Mouse (Mus musculus) forebrain, embryonic 13.5 days (tissue): ENCODE data around the gene Sdc4. TPM values are rescaled to one million over a fixed set of nuclear protein-coding genes. Genes with fewer than 3 reads are reported as not detected.

Experiments
- ATAC-seq: fragments of 200-750 bp; cut with Nextera tagmentation; 2 replicates; pipeline ENCODE4 v1.8.0; 2017
- H3K27ac ChIP-seq: fragments of 300-500 bp; sonication (generic); 2 replicates; pipeline ENCODE4 v1.5.1; 2015; ENCODE audit warnings: inconsistent platforms, mild to moderate bottlenecking, moderate library complexity
- H3K27me3 ChIP-seq: fragments of 300-500 bp; sonication (generic); 2 replicates; pipeline ENCODE4 v1.6.1; 2015; ENCODE audit warnings: mild to moderate bottlenecking, inconsistent platforms
- H3K36me3 ChIP-seq: fragments of 300-500 bp; sonication (generic); 2 replicates; pipeline ENCODE4 v1.6.1; 2015; ENCODE audit warnings: mild to moderate bottlenecking, inconsistent platforms; ENCODE audit not compliant: poor library complexity, severe bottlenecking
- H3K4me1 ChIP-seq: fragments of 300-500 bp; sonication (generic); 2 replicates; pipeline ENCODE4 v1.6.1; 2015; ENCODE audit warnings: inconsistent platforms
- H3K4me2 ChIP-seq: fragments of 300-500 bp; sonication (generic); 2 replicates; pipeline ENCODE4 v1.6.1; 2015; ENCODE audit warnings: inconsistent platforms, mild to moderate bottlenecking, moderate library complexity
- H3K4me3 ChIP-seq: fragments of 300-500 bp; sonication (generic); 2 replicates; pipeline ENCODE4 v1.5.1; 2015; ENCODE audit warnings: mild to moderate bottlenecking, inconsistent platforms
- H3K9ac ChIP-seq: fragments of 300-500 bp; sonication (generic); 2 replicates; pipeline ENCODE4 v1.6.1; 2015; ENCODE audit warnings: mild to moderate bottlenecking, inconsistent platforms
- H3K9me3 ChIP-seq: fragments of 300-500 bp; sonication (generic); replicated peaks from 2 replicates; pipeline ENCODE4 v1.6.1; 2016; ENCODE audit warnings: inconsistent platforms
- WGBS: fragments of 180-500 bp; shearing (Covaris S2); methylation state at CpG from one replicate; pipeline ENCODE4 v1.1.7; 2015; 5-methylcytosine and 5-hydroxymethylcytosine counted together
- polyA plus RNA-seq: library from polyadenylated mRNA; unstranded; fragments of >200 nt; fragmentation: Nextera tagmentation; extraction: Ambion mirVana; gene quantifications from 2 replicates; pipeline ENCODE4 v1.2.1, GENCODE M21; 2015

Gene Sdc4
- polyA plus RNA-seq, 1 experiment from 2014 or later = 7.9 TPM

- 76% methylated on average over 3 of the region's 3 CpGs for WGBS
- no peak overlapping the region for H3K4me3 ChIP-seq
Measured at GRCm38 (mm10) chr2:164446086-164446469, 2.4 kb upstream of the Sdc4 start.

GRCm38 (mm10) chr2:164445399-164446085 is 1.9 kb upstream of the Sdc4 start:
- WGBS = 88% methylated on average over 3 of the region's 3 CpGs
- H3K27me3 ChIP-seq = peaks cover 14% of the 10 kb centered on the region
- no peaks in the 10 kb centered on the region for H3K9me3 ChIP-seq
- no peak overlapping the region for H3K9ac ChIP-seq
- H3K4me3 ChIP-seq = no peak overlapping the region
- no peak overlapping the region for H3K27ac ChIP-seq
- no peak for ATAC-seq
- no peak overlapping the region for H3K4me2 ChIP-seq
- peaks cover 27% of the 10 kb centered on the region for H3K4me1 ChIP-seq
- no peaks in the 10 kb centered on the region for H3K36me3 ChIP-seq

More at GRCm38 (mm10) chr2:164446086-164446469, 2.4 kb upstream of the Sdc4 start:
- Histone ChIP-seq H3K4me2 (no peak overlapping the region), H3K27me3 (peaks cover 12% of the 10 kb centered on the region), H3K36me3 (no peaks in the 10 kb centered on the region), H3K27ac (no peak overlapping the region), H3K4me1 (peaks cover 27% of the 10 kb centered on the region), H3K9ac (no peak overlapping the region), H3K9me3 (no peaks in the 10 kb centered on the region)
- ATAC-seq = no peak

GRCm38 (mm10) chr2:164444701-164445100 is 1.0 kb upstream of the Sdc4 start:
- ATAC-seq = no peak
- H3K27me3 ChIP-seq = peaks cover 14% of the 10 kb centered on the region
- H3K9me3 ChIP-seq = no peaks in the 10 kb centered on the region
- 87% methylated on average over 2 of the region's 2 CpGs for WGBS
- H3K36me3 ChIP-seq = no peaks in the 10 kb centered on the region
- no peak overlapping the region for H3K27ac ChIP-seq
- H3K4me2 ChIP-seq = no peak overlapping the region
- no peak overlapping the region for H3K9ac ChIP-seq
- no peak overlapping the region for H3K4me3 ChIP-seq
- H3K4me1 ChIP-seq = peaks cover 27% of the 10 kb centered on the region

- Histone ChIP-seq H3K9ac (peak overlapping the region; percentile 68), H3K27me3 (peaks cover 14% of the 10 kb centered on the region), H3K4me2 (peak overlapping the region; percentile 93), H3K36me3 (no peaks in the 10 kb centered on the region), H3K9me3 (no peaks in the 10 kb centered on the region), H3K27ac (no peak overlapping the region), H3K4me3 (peak overlapping the region; percentile 51), H3K4me1 (peaks cover 27% of the 10 kb centered on the region)
- WGBS = 0% methylated on average over 26 of the region's 26 CpGs
- peak; percentile 95 for ATAC-seq
Measured at GRCm38 (mm10) chr2:164443051-164443437, 643 bp downstream of the Sdc4 start.

GRCm38 (mm10) chr2:164442315-164443050 is 1.2 kb downstream of the Sdc4 start:
- H3K36me3 ChIP-seq = no peaks in the 10 kb centered on the region
- ATAC-seq = peak; percentile 40; the same call in 1 of the 2 replicates
- H3K4me1 ChIP-seq = peaks cover 27% of the 10 kb centered on the region
- H3K27ac ChIP-seq = no peak overlapping the region
- H3K27me3 ChIP-seq = peaks cover 14% of the 10 kb centered on the region
- 3% methylated on average over 29 of the region's 29 CpGs for WGBS
- H3K9ac ChIP-seq = peak overlapping the region; percentile 68
- peak overlapping the region; percentile 51 for H3K4me3 ChIP-seq
- peak overlapping the region; percentile 93 for H3K4me2 ChIP-seq
- H3K9me3 ChIP-seq = no peaks in the 10 kb centered on the region

- H3K9me3 ChIP-seq = no peaks in the 10 kb centered on the region
- H3K4me1 ChIP-seq = peaks cover 27% of the 10 kb centered on the region
- H3K4me2 ChIP-seq = peak overlapping the region; percentile 93
- 36% methylated on average over 7 of the region's 7 CpGs for WGBS
- H3K36me3 ChIP-seq = no peaks in the 10 kb centered on the region
- no peak overlapping the region for H3K9ac ChIP-seq
- no peak for ATAC-seq
- no peak overlapping the region for H3K27ac ChIP-seq
- H3K27me3 ChIP-seq = peaks cover 14% of the 10 kb centered on the region
- H3K4me3 ChIP-seq = no peak overlapping the region
Measured at GRCm38 (mm10) chr2:164441731-164442130, 2.0 kb downstream of the Sdc4 start.

GRCm38 (mm10) chr2:164441155-164441554 is 2.5 kb downstream of the Sdc4 start:
- no peak overlapping the region for H3K9ac ChIP-seq
- H3K27me3 ChIP-seq = peaks cover 14% of the 10 kb centered on the region
- H3K4me3 ChIP-seq = no peak overlapping the region
- H3K4me1 ChIP-seq = peaks cover 27% of the 10 kb centered on the region
- 0 out of 2 replicates have a peak overlapping the region, but pooled peaks have one; percentile 4 for H3K4me2 ChIP-seq
- WGBS = 46% methylated on average over 8 of the region's 8 CpGs
- no peak overlapping the region for H3K27ac ChIP-seq
- no peaks in the 10 kb centered on the region for H3K36me3 ChIP-seq
- no peaks in the 10 kb centered on the region for H3K9me3 ChIP-seq
- ATAC-seq = no peak

GRCm38 (mm10) chr2:164440314-164440713 is 3.4 kb downstream of the Sdc4 start:
- H3K4me2 ChIP-seq = no peak overlapping the region
- H3K27ac ChIP-seq = no peak overlapping the region
- no peak overlapping the region for H3K4me3 ChIP-seq
- peaks cover 27% of the 10 kb centered on the region for H3K4me1 ChIP-seq
- no peak overlapping the region for H3K9ac ChIP-seq
- ATAC-seq = no peak
- no peaks in the 10 kb centered on the region for H3K9me3 ChIP-seq
- peaks cover 14% of the 10 kb centered on the region for H3K27me3 ChIP-seq
- no peaks in the 10 kb centered on the region for H3K36me3 ChIP-seq
- 77% methylated on average over 5 of the region's 5 CpGs for WGBS

- peaks cover 14% of the 10 kb centered on the region for H3K27me3 ChIP-seq
- ATAC-seq = no peak
- H3K27ac ChIP-seq = no peak overlapping the region
- whole genome bisulfite sequencing = 58% methylated on average over 3 of the region's 3 CpGs
- no peaks in the 10 kb centered on the region for H3K9me3 ChIP-seq
- peaks cover 27% of the 10 kb centered on the region for H3K4me1 ChIP-seq
- H3K4me2 ChIP-seq = no peak overlapping the region
- H3K4me3 ChIP-seq = no peak overlapping the region
- no peak overlapping the region for H3K9ac ChIP-seq
- H3K36me3 ChIP-seq = no peaks in the 10 kb centered on the region
Measured at GRCm38 (mm10) chr2:164439001-164439421, 4.7 kb downstream of the Sdc4 start.

GRCm38 (mm10) chr2:164438257-164438656 is 5.4 kb downstream of the Sdc4 start:
- H3K27me3 ChIP-seq = peaks cover 14% of the 10 kb centered on the region
- no peak for ATAC-seq
- no peak overlapping the region for H3K4me3 ChIP-seq
- peaks cover 22% of the 10 kb centered on the region for H3K4me1 ChIP-seq
- no peak overlapping the region for H3K9ac ChIP-seq
- no peaks in the 10 kb centered on the region for H3K36me3 ChIP-seq
- WGBS = 69% methylated on average over 8 of the region's 8 CpGs
- H3K9me3 ChIP-seq = no peaks in the 10 kb centered on the region
- no peak overlapping the region for H3K4me2 ChIP-seq
- no peak overlapping the region for H3K27ac ChIP-seq

- Histone ChIP-seq H3K27me3 (peaks cover 14% of the 10 kb centered on the region), H3K4me3 (no peak overlapping the region), H3K27ac (no peak overlapping the region), H3K9ac (no peak overlapping the region), H3K9me3 (no peaks in the 10 kb centered on the region), H3K4me1 (peaks cover 16% of the 10 kb centered on the region), H3K4me2 (no peak overlapping the region), H3K36me3 (no peaks in the 10 kb centered on the region)
- ATAC-seq = no peak
- 82% methylated on average over 6 of the region's 6 CpGs for WGBS
Measured at GRCm38 (mm10) chr2:164437710-164438109, 6.0 kb downstream of the Sdc4 start.

GRCm38 (mm10) chr2:164436961-164437360 is 6.7 kb downstream of the Sdc4 start:
- Histone ChIP-seq H3K4me3 (no peak overlapping the region), H3K4me1 (peaks cover 9% of the 10 kb centered on the region), H3K9ac (no peak overlapping the region), H3K4me2 (no peak overlapping the region), H3K36me3 (no peaks in the 10 kb centered on the region), H3K27me3 (peaks cover 11% of the 10 kb centered on the region), H3K27ac (no peak overlapping the region), H3K9me3 (no peaks in the 10 kb centered on the region)
- WGBS = 57% methylated on average over 3 of the region's 3 CpGs
- no peak for ATAC-seq
